Mouse (Mus musculus): ENCODE results near the gene Apoc3.

DNA sequence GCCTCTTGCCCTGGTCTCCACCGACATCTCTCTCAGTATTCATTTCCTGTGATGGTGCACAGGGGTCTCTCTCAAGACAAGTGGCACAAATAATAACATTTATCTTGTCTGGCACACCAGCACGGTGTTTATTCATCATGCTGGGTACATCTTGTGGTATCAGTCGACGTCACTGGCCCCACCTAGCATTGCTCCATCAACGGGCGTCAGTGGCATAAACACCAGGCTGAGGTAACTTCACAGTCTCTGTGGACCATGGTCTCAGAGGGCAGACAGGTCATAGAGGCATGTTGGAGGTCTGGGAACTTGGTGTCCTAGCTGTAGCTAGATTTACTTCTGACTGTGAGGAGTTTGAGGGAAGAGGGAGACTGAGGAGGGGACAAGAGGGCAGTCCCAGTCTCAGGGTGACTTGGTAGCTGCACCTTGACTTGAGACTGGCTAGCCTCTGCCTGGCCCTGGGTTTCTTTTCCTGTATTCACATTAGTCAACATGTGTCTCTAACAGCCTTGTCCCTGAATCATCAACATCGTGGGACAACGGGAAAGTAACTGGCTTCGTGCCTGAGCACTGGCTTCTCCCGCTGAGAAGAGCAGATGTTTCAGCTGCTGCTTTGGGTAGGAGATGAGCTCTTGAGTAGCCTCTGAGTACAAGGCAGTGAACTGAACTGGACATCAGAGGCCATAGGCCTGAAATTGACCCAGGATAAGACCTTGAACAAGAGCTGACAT is 21.4 kb upstream of the Apoc3 start:
- no peak for TF ChIP-seq HCFC1 (IDR thresholded peaks at IDR 0.05; ENCODE audit: borderline replicate concordance, insufficient read depth, low read length)
- no peak for TF ChIP-seq MAFK (IDR thresholded peaks at IDR 0.05; ENCODE audit: insufficient read depth, low read depth, low read length)
- no peak for TF ChIP-seq ZC3H11A (IDR thresholded peaks at IDR 0.05; ENCODE audit: borderline replicate concordance, low read depth, low read length)
